Mouse (Mus musculus) liver, adult 2 months (tissue): ENCODE results near the gene Scel.

ENCODE experiments used
- CTCF ChIP-seq: fragments of 200-500 bp; IDR thresholded peaks from 2 replicates; pipeline ENCODE4 v1.5.1; 2011; ENCODE audit warnings: low read depth, low read length, control low read depth
- POLR2A ChIP-seq: fragments of 200-500 bp; IDR thresholded peaks from 2 replicates; pipeline ENCODE4 v1.6.1; 2011; ENCODE audit warnings: low read length, control low read depth; ENCODE audit not compliant: insufficient read depth; ENCODE audit errors: extremely low read depth

- TF ChIP-seq CTCF (no peak), POLR2A (no peak)
Measured at GRCm38 (mm10) chr14:103477281-103477680, 35.9 kb upstream of the Scel start.
